Mouse (Mus musculus): Measurements from ENCODE around the gene Myo9b. TPM values are rescaled to one million over a fixed set of nuclear protein-coding genes. Genes with fewer than 3 reads are reported as not detected.

The Myo9b gene
- polyA plus RNA-seq, 1 experiment, result 51.9 TPM

- DNase-seq (ENCODE audit: low read depth), result no peak
- no peak for TF ChIP-seq POLR2A (IDR thresholded peaks at IDR 0.05; ENCODE audit: borderline replicate concordance, extremely low read depth, insufficient read depth, insufficient read length, poor library complexity, severe bottlenecking)
- TF ChIP-seq CTCF (IDR thresholded peaks at IDR 0.05; ENCODE audit: borderline replicate concordance, extremely low read depth, insufficient read depth, insufficient read length), result no peak
Observed at GRCm38 (mm10) chr8:71407441-71407840, 134.9 kb downstream of the Myo9b start.

GRCm38 (mm10) chr8:71408231-71408630, 135.7 kb downstream of the Myo9b start:
- no peak for TF ChIP-seq CTCF (IDR thresholded peaks at IDR 0.05; ENCODE audit: borderline replicate concordance, extremely low read depth, insufficient read depth, insufficient read length)
- no peak for TF ChIP-seq POLR2A (IDR thresholded peaks at IDR 0.05; ENCODE audit: borderline replicate concordance, extremely low read depth, insufficient read depth, insufficient read length, poor library complexity, severe bottlenecking)
- no peak for DNase-seq (ENCODE audit: low read depth)

Other genes starting within 250 kb of the Myo9b start
- gene Haus8, start 220 bp downstream of the Myo9b start, polyA plus RNA-seq (2012; rRNA removed), result 25.9 and 28.2 TPM in 2 replicates
- gene Use1, start 94.1 kb downstream of the Myo9b start, polyA plus RNA-seq (2012; rRNA removed), result 155 and 176 TPM in 2 replicates
- 5.4 and 6.0 TPM in 2 replicates for gene Ocel1, start 98.6 kb downstream of the Myo9b start, polyA plus RNA-seq (2012; rRNA removed)
- gene Nr2f6, start 109.2 kb downstream of the Myo9b start, polyA plus RNA-seq (2012; rRNA removed), result 59.4 and 61.5 TPM in 2 replicates
- gene Ushbp1, start 123.1 kb downstream of the Myo9b start, polyA plus RNA-seq (2012; rRNA removed), result 8.7 and 9.4 TPM in 2 replicates
- gene Babam1, start 124.1 kb downstream of the Myo9b start, polyA plus RNA-seq (2012; rRNA removed), result 115 and 119 TPM in 2 replicates
- 12.1 and 29.4 TPM in 2 replicates for gene Ankle1, start 133.3 kb downstream of the Myo9b start, polyA plus RNA-seq (2012; rRNA removed)
- 163 and 168 TPM in 2 replicates for gene Abhd8, start 190.9 kb downstream of the Myo9b start, polyA plus RNA-seq (2012; rRNA removed)
- 94.8 and 124 TPM in 2 replicates for gene Mrpl34, start 192.2 kb downstream of the Myo9b start, polyA plus RNA-seq (2012; rRNA removed)
- 206 and 229 TPM in 2 replicates for gene Dda1, start 196.5 kb downstream of the Myo9b start, polyA plus RNA-seq (2012; rRNA removed)
- gene Ano8, start 213.2 kb downstream of the Myo9b start, polyA plus RNA-seq (2012; rRNA removed), result 124 and 153 TPM in 2 replicates
- gene Gtpbp3, start 215.4 kb downstream of the Myo9b start, polyA plus RNA-seq (2012; rRNA removed), result 25.5 and 34.2 TPM in 2 replicates
- gene Plvap, start 239.0 kb downstream of the Myo9b start, polyA plus RNA-seq (2012; rRNA removed), result 10.1 and 13.0 TPM in 2 replicates